Mouse (Mus musculus) ES-Bruce4 (cell line): ENCODE results near the gene Ehmt1.

ENCODE experiments used
- EP300 ChIP-seq: IDR thresholded peaks from 2 replicates; pipeline ENCODE4 v1.6.1; 2011; ENCODE audit warnings: low read depth, low read length; ENCODE audit not compliant: insufficient read depth
- POLR2A ChIP-seq: IDR thresholded peaks from one replicate; pipeline ENCODE4 v1.8.1; 2011; ENCODE audit warnings: low read length; ENCODE audit not compliant: insufficient read depth

GRCm38 (mm10) chr2:24755276-24755675 lies 164.1 kb downstream of the Ehmt1 start:
- TF ChIP-seq EP300 (no peak), POLR2A (no peak)
